Mouse (Mus musculus): ENCODE data around the gene Slamf9. TPM values are rescaled to one million over a fixed set of nuclear protein-coding genes. Genes with fewer than 3 reads are reported as not detected.

The Slamf9 gene
- polyA plus RNA-seq, 1 experiment from 2014 or later, result 1.5 TPM

- ATAC-seq, result peak; percentile 43
- WGBS (ENCODE audit: insufficient replicate concordance), result 1% methylated on average over 30 of the region's 30 CpGs
Measured at GRCm38 (mm10) chr1:172499765-172500441, 24.7 kb downstream of the Slamf9 start, which contains the start of gene Tagln2. Gene Tagln2, plus strand, starts transcription at chr1:172500047.

GRCm38 (mm10) chr1:172500451-172501370 is 25.6 kb downstream of the Slamf9 start:
- peak overlapping the region; percentile 77 for H3K4me3 ChIP-seq (ENCODE audit: low read depth, low read length)
- H3K9me3 ChIP-seq (ENCODE audit: low read length), result no peaks in the 10 kb centered on the region
- H3K27ac ChIP-seq (ENCODE audit: low read depth), result peak overlapping the region; percentile 93
- peaks cover 6% of the 10 kb centered on the region for H3K36me3 ChIP-seq (replicated peaks; ENCODE audit: insufficient read depth, low read length)
- WGBS (ENCODE audit: insufficient replicate concordance), result under 1% methylated on average over 55 of the region's 56 CpGs
- peak overlapping the region; percentile 83 for H3K9ac ChIP-seq (replicated peaks)
- DNase-seq, result peak; percentile 86
- H3K4me2 ChIP-seq (ENCODE audit: low read depth, low read length), result peak overlapping the region; percentile 78
- H3K4me1 ChIP-seq (ENCODE audit: insufficient read depth), result peaks cover 29% of the 10 kb centered on the region
- no peaks in the 10 kb centered on the region for H3K27me3 ChIP-seq (ENCODE audit: insufficient read depth, low read length)
- ATAC-seq, result peak; percentile 82
- TF ChIP-seq CTCF (IDR thresholded peaks at IDR 0.05; ENCODE audit: low read depth) (no peak), EP300 (IDR thresholded peaks at IDR 0.05; ENCODE audit: low read depth) (no peak)

More at GRCm38 (mm10) chr1:172499765-172500441, 24.7 kb downstream of the Slamf9 start, which contains the start of gene Tagln2:
- peaks cover 29% of the 10 kb centered on the region for H3K4me1 ChIP-seq (ENCODE audit: insufficient read depth)
- H3K4me3 ChIP-seq (ENCODE audit: low read depth, low read length), result peak within 1 kb of the TSS; percentile 77
- H3K9me3 ChIP-seq (ENCODE audit: low read length), result no peaks in the 10 kb centered on the region
- peak; percentile 82 for DNase-seq
- H3K27me3 ChIP-seq (ENCODE audit: insufficient read depth, low read length), result no peaks in the 10 kb centered on the region
- H3K36me3 ChIP-seq (replicated peaks; ENCODE audit: insufficient read depth, low read length), result no peaks in the 10 kb centered on the region
- peak within 1 kb of the TSS; percentile 83 for H3K9ac ChIP-seq (replicated peaks)
- H3K27ac ChIP-seq (ENCODE audit: low read depth), result peak within 1 kb of the TSS; percentile 93
- H3K4me2 ChIP-seq (ENCODE audit: low read depth, low read length), result peak within 1 kb of the TSS; percentile 78
- peak; percentile 48 for TF ChIP-seq CTCF (IDR thresholded peaks at IDR 0.05; ENCODE audit: low read depth)
- 0 out of 2 replicates have a peak, but pooled peaks have one; percentile 5 for TF ChIP-seq EP300 (IDR thresholded peaks at IDR 0.05; ENCODE audit: low read depth)

- peak overlapping the region; percentile 83 for H3K9ac ChIP-seq (replicated peaks)
- peaks cover 11% of the 10 kb centered on the region for H3K36me3 ChIP-seq (replicated peaks; ENCODE audit: insufficient read depth, low read length)
- peak; percentile 70 for DNase-seq
- H3K27ac ChIP-seq (ENCODE audit: low read depth), result peak overlapping the region; percentile 93
- ATAC-seq, result peak; percentile 10; the same call in 1 of the 2 replicates
- peak overlapping the region; percentile 77 for H3K4me3 ChIP-seq (ENCODE audit: low read depth, low read length)
- WGBS (ENCODE audit: insufficient replicate concordance), result 5% methylated on average over 13 of the region's 13 CpGs
- no peaks in the 10 kb centered on the region for H3K27me3 ChIP-seq (ENCODE audit: insufficient read depth, low read length)
- no peaks in the 10 kb centered on the region for H3K9me3 ChIP-seq (ENCODE audit: low read length)
- peaks cover 29% of the 10 kb centered on the region for H3K4me1 ChIP-seq (ENCODE audit: insufficient read depth)
- peak overlapping the region; percentile 78 for H3K4me2 ChIP-seq (ENCODE audit: low read depth, low read length)
- TF ChIP-seq CTCF (IDR thresholded peaks at IDR 0.05; ENCODE audit: low read depth) (peak; percentile 27; the same call in 1 of the 2 replicates), EP300 (IDR thresholded peaks at IDR 0.05; ENCODE audit: low read depth) (no peak)
Measured at GRCm38 (mm10) chr1:172501371-172502144, 26.4 kb downstream of the Slamf9 start.

DNA sequence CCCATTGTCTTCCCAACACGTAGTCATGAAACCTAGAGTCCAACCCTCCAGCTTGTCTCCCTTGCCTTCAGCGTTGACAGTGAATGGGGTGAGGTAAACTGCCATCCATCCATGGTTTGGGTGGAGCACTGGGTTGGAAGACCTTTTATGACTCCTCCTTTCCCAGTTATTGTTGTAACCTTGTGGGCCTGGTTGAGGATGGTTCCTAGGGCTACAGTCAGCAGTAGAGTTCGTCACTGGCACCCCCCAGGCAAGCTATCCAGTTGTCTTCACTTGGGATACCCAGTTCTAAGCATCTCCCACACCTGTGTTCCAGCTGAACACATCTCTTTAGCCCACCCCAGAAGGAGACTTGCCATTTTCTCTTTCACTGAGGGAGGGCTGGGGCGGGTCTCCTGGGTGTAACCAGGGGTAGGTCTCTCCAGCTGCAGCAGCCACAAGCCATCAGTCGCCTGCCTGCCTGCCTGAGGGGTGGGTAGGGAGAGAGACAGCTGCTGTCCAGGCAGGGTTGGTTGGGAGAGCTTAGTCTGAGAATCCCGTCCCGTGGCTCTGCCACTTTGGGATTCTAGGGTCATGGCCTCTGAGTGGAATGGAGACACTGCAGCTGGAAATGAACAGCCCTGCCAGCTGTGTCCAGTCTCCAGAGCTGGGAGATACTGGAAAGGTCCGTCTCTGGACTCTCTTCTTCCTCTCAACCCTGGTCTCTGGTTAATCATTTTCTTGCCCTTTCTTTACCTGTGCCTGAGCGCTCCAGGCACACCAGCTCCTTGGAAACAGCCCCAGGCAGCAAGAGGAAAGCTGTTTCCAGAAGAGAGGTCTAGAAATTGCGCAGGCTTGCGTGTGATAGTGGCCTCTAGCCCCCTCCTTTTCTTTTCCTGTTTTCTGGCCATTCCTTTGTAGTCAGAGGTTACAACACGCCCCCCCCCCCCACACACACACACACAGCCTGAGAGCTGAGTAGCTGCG is 27.3 kb downstream of the Slamf9 start:
- Histone ChIP-seq H3K9me3 (ENCODE audit: low read length) (no peaks in the 10 kb centered on the region), H3K4me3 (ENCODE audit: low read depth, low read length) (peak overlapping the region; percentile 77), H3K27ac (ENCODE audit: low read depth) (peak overlapping the region; percentile 93), H3K9ac (replicated peaks) (peak overlapping the region; percentile 83), H3K36me3 (replicated peaks; ENCODE audit: insufficient read depth, low read length) (peaks cover 19% of the 10 kb centered on the region), H3K27me3 (ENCODE audit: insufficient read depth, low read length) (no peaks in the 10 kb centered on the region), H3K4me2 (ENCODE audit: low read depth, low read length) (peak overlapping the region; percentile 78), H3K4me1 (ENCODE audit: insufficient read depth) (peaks cover 29% of the 10 kb centered on the region)
- no peak for ATAC-seq
- DNase-seq, result peak; percentile 49
- 17% methylated on average over 12 of the region's 13 CpGs for WGBS (ENCODE audit: insufficient replicate concordance)
- TF ChIP-seq EP300 (IDR thresholded peaks at IDR 0.05; ENCODE audit: low read depth), result no peak
- no peak for TF ChIP-seq CTCF (IDR thresholded peaks at IDR 0.05; ENCODE audit: low read depth)

Data from liver, postnatal 0 days (tissue).